Mouse (Mus musculus): ENCODE measurements around the gene Syne3. TPM values are rescaled to one million over a fixed set of nuclear protein-coding genes. Genes with fewer than 3 reads are reported as not detected.

Gene Syne3
- 0.38 and 0.60 TPM in 2 replicates for polyA plus RNA-seq (2015; fragmentation: Nextera tagmentation; extraction: Ambion mirVana)

DNA sequence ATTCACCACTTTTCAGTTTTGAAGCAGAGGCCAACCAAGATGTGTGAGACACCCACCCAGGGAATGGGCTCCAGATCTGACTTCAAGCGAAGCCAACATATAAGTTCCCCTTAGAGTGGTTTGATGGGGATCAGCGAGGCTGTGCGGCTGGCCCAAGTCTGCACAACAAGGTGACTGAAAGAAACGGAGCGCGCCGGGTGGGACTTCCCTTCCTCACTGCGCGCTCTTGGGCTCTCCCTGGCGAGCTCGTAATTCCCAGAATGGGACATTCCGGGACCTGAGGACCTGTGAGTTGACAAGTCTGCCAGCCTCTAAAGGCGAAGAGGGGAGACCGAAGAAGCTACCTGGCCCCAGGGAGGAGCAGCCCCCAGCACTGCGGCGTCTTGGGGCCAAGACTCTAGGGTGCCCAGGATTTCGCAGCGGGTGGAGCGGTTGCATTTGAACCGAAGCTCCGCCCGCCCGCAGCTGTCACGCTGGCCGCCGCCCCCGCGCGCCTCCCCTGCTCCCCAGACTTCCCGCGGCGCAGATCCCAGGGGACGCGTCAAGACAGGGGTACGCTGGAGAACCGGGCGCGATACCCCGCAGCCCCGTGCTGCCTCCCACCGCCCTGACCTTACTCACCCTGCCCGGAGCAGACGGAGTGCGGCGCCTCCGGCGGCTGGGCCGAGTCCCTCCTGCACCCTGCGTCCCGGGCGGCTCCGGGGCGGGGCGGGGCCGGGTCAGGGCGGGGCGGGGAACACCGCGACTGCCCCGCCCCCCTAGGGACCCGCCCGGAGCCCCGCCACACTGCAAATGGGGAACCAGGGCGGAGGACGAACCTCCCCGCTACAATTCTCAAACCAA lies at the start of gene Syne3:
Gene Syne3 (minus strand): TSS at position 440 of the 843 bp plus-strand sequence.
- Histone ChIP-seq H3K4me3 (ENCODE audit: low read length) (peak within 1 kb of the TSS; percentile 63), H3K9ac (ENCODE audit: low read depth, low read length) (peak within 1 kb of the TSS; percentile 71), H3K27me3 (replicated peaks; ENCODE audit: control insufficient read depth, insufficient read depth, low read length) (peaks cover 13% of the 10 kb centered on the region), H3K4me1 (ENCODE audit: control insufficient read depth, insufficient read depth, low read depth, low read length) (peaks cover 18% of the 10 kb centered on the region), H3K9me3 (ENCODE audit: control insufficient read depth, low read length) (no peaks in the 10 kb centered on the region), H3K27ac (ENCODE audit: low read depth, low read length) (no peak within 1 kb of the TSS), H3K4me2 (ENCODE audit: low read length) (peak within 1 kb of the TSS; percentile 98), H3K36me3 (ENCODE audit: control insufficient read depth, insufficient read depth, low read length) (no peaks in the 10 kb centered on the region)
- WGBS: under 1% methylated on average over 53 of the region's 66 CpGs
- ATAC-seq: peak; percentile 49

- no peaks in the 10 kb centered on the region for H3K9me3 ChIP-seq (ENCODE audit: control insufficient read depth, low read length)
- H3K4me1 ChIP-seq (ENCODE audit: control insufficient read depth, insufficient read depth, low read depth, low read length): no peaks in the 10 kb centered on the region
- ATAC-seq: no peak
- no peak overlapping the region for H3K27ac ChIP-seq (ENCODE audit: low read depth, low read length)
- no peak overlapping the region for H3K4me2 ChIP-seq (ENCODE audit: low read length)
- H3K9ac ChIP-seq (ENCODE audit: low read depth, low read length): no peak overlapping the region
- WGBS: 84% methylated on average over 6 of the region's 6 CpGs
- H3K27me3 ChIP-seq (replicated peaks; ENCODE audit: control insufficient read depth, insufficient read depth, low read length): no peaks in the 10 kb centered on the region
- H3K36me3 ChIP-seq (ENCODE audit: control insufficient read depth, insufficient read depth, low read length): no peaks in the 10 kb centered on the region
- H3K4me3 ChIP-seq (ENCODE audit: low read length): no peak overlapping the region
Observed at GRCm38 (mm10) chr12:105055308-105055707, 45.7 kb upstream of the Syne3 start.

GRCm38 (mm10) chr12:105054041-105054440 lies 44.4 kb upstream of the Syne3 start:
- Histone ChIP-seq H3K9me3 (ENCODE audit: control insufficient read depth, low read length) (no peaks in the 10 kb centered on the region), H3K4me1 (ENCODE audit: control insufficient read depth, insufficient read depth, low read depth, low read length) (no peaks in the 10 kb centered on the region), H3K27ac (ENCODE audit: low read depth, low read length) (no peak overlapping the region), H3K27me3 (replicated peaks; ENCODE audit: control insufficient read depth, insufficient read depth, low read length) (no peaks in the 10 kb centered on the region), H3K4me2 (ENCODE audit: low read length) (no peak overlapping the region), H3K4me3 (ENCODE audit: low read length) (no peak overlapping the region), H3K36me3 (ENCODE audit: control insufficient read depth, insufficient read depth, low read length) (no peaks in the 10 kb centered on the region), H3K9ac (ENCODE audit: low read depth, low read length) (no peak overlapping the region)
- WGBS: 94% methylated on average over 15 of the region's 15 CpGs
- ATAC-seq: no peak

GRCm38 (mm10) chr12:105050898-105051297 lies 41.3 kb upstream of the Syne3 start:
- H3K9ac ChIP-seq (ENCODE audit: low read depth, low read length): no peak overlapping the region
- H3K4me2 ChIP-seq (ENCODE audit: low read length): no peak overlapping the region
- H3K4me1 ChIP-seq (ENCODE audit: control insufficient read depth, insufficient read depth, low read depth, low read length): no peaks in the 10 kb centered on the region
- peak; percentile 84 for ATAC-seq
- H3K36me3 ChIP-seq (ENCODE audit: control insufficient read depth, insufficient read depth, low read length): no peaks in the 10 kb centered on the region
- H3K9me3 ChIP-seq (ENCODE audit: control insufficient read depth, low read length): peaks cover 3% of the 10 kb centered on the region; the same call in 1 of the 2 replicates
- H3K27ac ChIP-seq (ENCODE audit: low read depth, low read length): no peak overlapping the region
- 18% methylated on average over 4 of the region's 4 CpGs for WGBS
- no peak overlapping the region for H3K4me3 ChIP-seq (ENCODE audit: low read length)
- no peaks in the 10 kb centered on the region for H3K27me3 ChIP-seq (replicated peaks; ENCODE audit: control insufficient read depth, insufficient read depth, low read length)

GRCm38 (mm10) chr12:105049813-105050212 lies 40.2 kb upstream of the Syne3 start:
- H3K4me2 ChIP-seq (ENCODE audit: low read length): no peak overlapping the region
- no peak overlapping the region for H3K9ac ChIP-seq (ENCODE audit: low read depth, low read length)
- H3K27ac ChIP-seq (ENCODE audit: low read depth, low read length): no peak overlapping the region
- no peaks in the 10 kb centered on the region for H3K36me3 ChIP-seq (ENCODE audit: control insufficient read depth, insufficient read depth, low read length)
- WGBS: 81% methylated on average over 12 of the region's 12 CpGs
- no peak overlapping the region for H3K4me3 ChIP-seq (ENCODE audit: low read length)
- no peaks in the 10 kb centered on the region for H3K27me3 ChIP-seq (replicated peaks; ENCODE audit: control insufficient read depth, insufficient read depth, low read length)
- no peaks in the 10 kb centered on the region for H3K4me1 ChIP-seq (ENCODE audit: control insufficient read depth, insufficient read depth, low read depth, low read length)
- H3K9me3 ChIP-seq (ENCODE audit: control insufficient read depth, low read length): peaks cover 3% of the 10 kb centered on the region; the same call in 1 of the 2 replicates
- no peak for ATAC-seq

GRCm38 (mm10) chr12:105048301-105048863 lies 38.8 kb upstream of the Syne3 start:
- H3K4me2 ChIP-seq (ENCODE audit: low read length): no peak overlapping the region
- no peaks in the 10 kb centered on the region for H3K4me1 ChIP-seq (ENCODE audit: control insufficient read depth, insufficient read depth, low read depth, low read length)
- ATAC-seq: no peak
- no peaks in the 10 kb centered on the region for H3K36me3 ChIP-seq (ENCODE audit: control insufficient read depth, insufficient read depth, low read length)
- H3K9ac ChIP-seq (ENCODE audit: low read depth, low read length): no peak overlapping the region
- no peaks in the 10 kb centered on the region for H3K27me3 ChIP-seq (replicated peaks; ENCODE audit: control insufficient read depth, insufficient read depth, low read length)
- H3K9me3 ChIP-seq (ENCODE audit: control insufficient read depth, low read length): peaks cover 3% of the 10 kb centered on the region; the same call in 1 of the 2 replicates
- H3K27ac ChIP-seq (ENCODE audit: low read depth, low read length): no peak overlapping the region
- H3K4me3 ChIP-seq (ENCODE audit: low read length): no peak overlapping the region
- 60% methylated on average over 17 of the region's 17 CpGs for WGBS

DNA sequence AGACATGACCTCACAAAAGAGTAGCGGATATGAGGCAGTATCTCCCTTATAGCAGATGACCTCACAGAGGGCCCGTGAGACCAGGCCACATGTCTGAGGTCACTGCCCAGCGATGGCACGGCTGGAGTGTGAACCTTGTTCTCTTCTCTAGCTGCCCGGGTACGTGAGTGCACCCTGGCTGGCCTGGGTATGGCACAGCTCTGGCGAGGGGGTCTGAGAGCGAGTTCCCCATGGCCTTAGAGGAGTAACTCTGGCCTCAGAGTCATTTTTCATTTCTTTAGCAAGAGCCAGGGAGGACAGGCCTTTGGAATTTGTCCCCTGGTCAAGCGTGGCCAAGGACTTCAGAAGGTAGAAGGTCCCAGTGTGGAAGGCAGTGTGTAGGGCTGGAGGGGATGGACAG lies 35.2 kb upstream of the Syne3 start:
- Histone ChIP-seq H3K36me3 (ENCODE audit: control insufficient read depth, insufficient read depth, low read length) (peaks cover 6% of the 10 kb centered on the region; the same call in 1 of the 2 replicates), H3K4me3 (ENCODE audit: low read length) (no peak overlapping the region), H3K27ac (ENCODE audit: low read depth, low read length) (no peak overlapping the region), H3K9ac (ENCODE audit: low read depth, low read length) (no peak overlapping the region), H3K4me2 (ENCODE audit: low read length) (no peak overlapping the region), H3K4me1 (ENCODE audit: control insufficient read depth, insufficient read depth, low read depth, low read length) (no peaks in the 10 kb centered on the region; the same call in 1 of the 2 replicates), H3K9me3 (ENCODE audit: control insufficient read depth, low read length) (peaks cover 3% of the 10 kb centered on the region; the same call in 1 of the 2 replicates), H3K27me3 (replicated peaks; ENCODE audit: control insufficient read depth, insufficient read depth, low read length) (no peaks in the 10 kb centered on the region)
- WGBS: 89% methylated on average over 9 of the region's 9 CpGs
- ATAC-seq: no peak

GRCm38 (mm10) chr12:105043081-105043480 lies 33.5 kb upstream of the Syne3 start:
- H3K9me3 ChIP-seq (ENCODE audit: control insufficient read depth, low read length): peaks cover 3% of the 10 kb centered on the region; the same call in 1 of the 2 replicates

DNA sequence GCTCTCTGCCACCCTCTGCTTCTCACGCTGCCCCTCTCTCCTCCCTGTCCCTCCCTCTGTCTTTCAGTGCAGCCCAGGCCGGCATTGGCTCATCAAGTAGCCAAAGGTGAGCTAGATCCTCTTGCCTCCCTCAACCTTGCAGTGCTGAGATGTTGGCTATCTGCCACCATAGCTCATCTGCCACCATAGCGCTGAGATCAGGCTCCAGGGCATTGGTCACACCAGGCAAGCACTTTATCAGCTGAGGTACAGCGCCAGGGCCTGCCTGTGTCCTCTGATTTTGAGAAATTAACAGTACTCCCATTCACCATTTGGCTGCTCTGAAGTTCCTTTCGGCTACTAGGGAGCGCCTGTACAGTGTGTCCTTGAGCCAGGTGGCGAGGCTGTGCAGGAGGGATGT lies 31.3 kb upstream of the Syne3 start:
- no peaks in the 10 kb centered on the region for H3K27me3 ChIP-seq (replicated peaks; ENCODE audit: control insufficient read depth, insufficient read depth, low read length)
- no peak overlapping the region for H3K4me2 ChIP-seq (ENCODE audit: low read length)
- H3K4me3 ChIP-seq (ENCODE audit: low read length): no peak overlapping the region
- ATAC-seq: no peak
- 86% methylated on average over 7 of the region's 7 CpGs for WGBS
- H3K4me1 ChIP-seq (ENCODE audit: control insufficient read depth, insufficient read depth, low read depth, low read length): no peaks in the 10 kb centered on the region; the same call in 1 of the 2 replicates
- peaks cover 6% of the 10 kb centered on the region; the same call in 1 of the 2 replicates for H3K36me3 ChIP-seq (ENCODE audit: control insufficient read depth, insufficient read depth, low read length)
- H3K9ac ChIP-seq (ENCODE audit: low read depth, low read length): no peak overlapping the region
- no peak overlapping the region for H3K27ac ChIP-seq (ENCODE audit: low read depth, low read length)
- no peaks in the 10 kb centered on the region for H3K9me3 ChIP-seq (ENCODE audit: control insufficient read depth, low read length)

More at GRCm38 (mm10) chr12:105043081-105043480, 33.5 kb upstream of the Syne3 start:
- 96% methylated on average over 5 of the region's 5 CpGs for WGBS
- no peak overlapping the region for H3K27ac ChIP-seq (ENCODE audit: low read depth, low read length)
- no peak for ATAC-seq
- H3K36me3 ChIP-seq (ENCODE audit: control insufficient read depth, insufficient read depth, low read length): peaks cover 6% of the 10 kb centered on the region; the same call in 1 of the 2 replicates
- H3K4me2 ChIP-seq (ENCODE audit: low read length): no peak overlapping the region
- no peak overlapping the region for H3K9ac ChIP-seq (ENCODE audit: low read depth, low read length)
- no peaks in the 10 kb centered on the region for H3K27me3 ChIP-seq (replicated peaks; ENCODE audit: control insufficient read depth, insufficient read depth, low read length)
- H3K4me1 ChIP-seq (ENCODE audit: control insufficient read depth, insufficient read depth, low read depth, low read length): no peaks in the 10 kb centered on the region; the same call in 1 of the 2 replicates
- H3K4me3 ChIP-seq (ENCODE audit: low read length): no peak overlapping the region

All from hindbrain, embryonic 16.5 days (tissue).